Mouse (Mus musculus) neural tube, embryonic 13.5 days (tissue): ENCODE results near the gene Htt. TPM values are rescaled to one million over a fixed set of nuclear protein-coding genes. Genes with fewer than 3 reads are reported as not detected.

ENCODE experiments used
- ATAC-seq: fragments of 200-750 bp; cut with Nextera tagmentation; 2 replicates; pipeline ENCODE4 v1.8.0; 2017; ENCODE audit warnings: low read depth, mild to moderate bottlenecking, moderate TSS enrichment, moderate library complexity
- H3K27ac ChIP-seq: fragments of 300-500 bp; sonication (generic); replicated peaks from 2 replicates; pipeline ENCODE4 v1.5.1; 2015; ENCODE audit warnings: moderate library complexity, mild to moderate bottlenecking, inconsistent platforms
- H3K27me3 ChIP-seq: fragments of 300-500 bp; sonication (generic); 2 replicates; pipeline ENCODE4 v1.6.1; 2015; ENCODE audit warnings: mild to moderate bottlenecking, inconsistent platforms
- H3K36me3 ChIP-seq: fragments of 300-500 bp; sonication (generic); 2 replicates; pipeline ENCODE4 v1.6.1; 2015; ENCODE audit warnings: mild to moderate bottlenecking, inconsistent platforms
- H3K4me1 ChIP-seq: fragments of 300-500 bp; sonication (generic); replicated peaks from 2 replicates; pipeline ENCODE4 v1.6.1; 2015; ENCODE audit warnings: inconsistent platforms
- H3K4me2 ChIP-seq: fragments of 300-500 bp; sonication (generic); 2 replicates; pipeline ENCODE4 v1.6.1; 2015; ENCODE audit warnings: inconsistent platforms, mild to moderate bottlenecking, moderate library complexity
- H3K4me3 ChIP-seq: fragments of 300-500 bp; sonication (generic); 2 replicates; pipeline ENCODE4 v1.5.1; 2015; ENCODE audit warnings: mild to moderate bottlenecking, inconsistent platforms
- H3K9ac ChIP-seq: fragments of 300-500 bp; sonication (generic); 2 replicates; pipeline ENCODE4 v1.6.1; 2015; ENCODE audit warnings: moderate library complexity, mild to moderate bottlenecking, inconsistent platforms
- H3K9me3 ChIP-seq: fragments of 300-500 bp; sonication (generic); 2 replicates; pipeline ENCODE4 v1.6.1; 2016; ENCODE audit warnings: inconsistent platforms
- WGBS: fragments of 180-500 bp; shearing (Covaris S2); methylation state at CpG from one replicate; pipeline ENCODE4 v1.1.7; 2015; 5-methylcytosine and 5-hydroxymethylcytosine counted together
- polyA plus RNA-seq: library from polyadenylated mRNA; unstranded; fragments of >200 nt; fragmentation: Nextera tagmentation; extraction: Ambion mirVana; gene quantifications from 2 replicates; pipeline ENCODE4 v1.2.1, GENCODE M21; 2015

Htt gene
- polyA plus RNA-seq, 1 experiment from 2014 or later = 12.8 TPM

DNA sequence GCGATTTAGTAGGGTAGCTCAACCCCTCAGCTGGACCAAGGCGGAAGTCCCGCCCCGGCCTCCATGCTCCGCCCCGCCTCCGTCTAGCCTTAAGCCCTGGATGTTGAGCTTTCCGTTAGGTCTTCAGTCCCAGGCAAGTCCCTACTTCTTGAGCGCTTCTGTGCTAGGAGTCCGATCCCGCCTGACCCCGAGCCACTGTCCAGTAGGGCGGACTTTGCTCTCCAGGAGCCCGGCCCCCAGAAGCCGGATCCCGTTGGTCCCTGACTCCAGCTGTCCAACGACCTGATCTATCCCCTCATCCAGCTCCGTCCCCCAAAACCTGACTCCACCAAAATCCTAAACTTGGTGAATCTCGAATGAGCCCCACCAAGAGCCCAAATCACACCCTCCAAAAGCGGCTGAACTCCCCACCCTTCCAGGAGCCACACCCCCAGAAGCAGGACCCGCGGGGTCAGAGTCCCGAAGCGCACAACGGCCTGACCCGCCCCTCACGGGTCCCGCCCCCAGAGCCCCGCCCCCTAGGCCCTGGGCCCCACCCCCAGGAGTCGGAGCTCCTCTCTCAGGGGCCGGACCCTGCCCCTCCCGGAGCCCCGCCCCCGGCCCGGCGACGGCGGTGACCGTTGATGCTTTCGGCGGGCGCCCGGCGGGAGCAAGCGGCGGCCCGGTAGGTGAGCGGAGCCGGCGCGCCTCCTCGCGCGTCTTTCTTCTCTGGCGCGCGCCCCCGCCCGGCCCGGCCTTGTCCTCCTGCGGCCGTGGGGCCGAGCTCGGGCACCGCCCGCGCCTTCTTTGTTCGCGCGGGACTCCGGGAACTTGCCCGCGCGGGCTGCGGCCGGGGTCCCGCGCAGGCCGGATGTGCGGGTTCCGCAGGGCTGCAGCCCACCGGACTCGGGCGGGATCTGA, 187.6 kb downstream of the Htt start, which contains the start of gene Rgs12:
Gene Rgs12, plus strand, starts transcription at position 585 of the 900 bp plus-strand sequence.
- H3K9me3 ChIP-seq = peaks cover 4% of the 10 kb centered on the region; the same call in 1 of the 2 replicates
- peaks cover 13% of the 10 kb centered on the region for H3K36me3 ChIP-seq
- under 1% methylated on average over 80 of the region's 84 CpGs for WGBS
- peaks cover 37% of the 10 kb centered on the region for H3K4me1 ChIP-seq
- peak; percentile 93 for ATAC-seq
- H3K4me2 ChIP-seq = peak within 1 kb of the TSS; percentile 77
- H3K4me3 ChIP-seq = peak within 1 kb of the TSS; percentile 89
- no peaks in the 10 kb centered on the region for H3K27me3 ChIP-seq
- peak within 1 kb of the TSS; percentile 98 for H3K9ac ChIP-seq
- H3K27ac ChIP-seq = peak within 1 kb of the TSS; percentile 93

DNA sequence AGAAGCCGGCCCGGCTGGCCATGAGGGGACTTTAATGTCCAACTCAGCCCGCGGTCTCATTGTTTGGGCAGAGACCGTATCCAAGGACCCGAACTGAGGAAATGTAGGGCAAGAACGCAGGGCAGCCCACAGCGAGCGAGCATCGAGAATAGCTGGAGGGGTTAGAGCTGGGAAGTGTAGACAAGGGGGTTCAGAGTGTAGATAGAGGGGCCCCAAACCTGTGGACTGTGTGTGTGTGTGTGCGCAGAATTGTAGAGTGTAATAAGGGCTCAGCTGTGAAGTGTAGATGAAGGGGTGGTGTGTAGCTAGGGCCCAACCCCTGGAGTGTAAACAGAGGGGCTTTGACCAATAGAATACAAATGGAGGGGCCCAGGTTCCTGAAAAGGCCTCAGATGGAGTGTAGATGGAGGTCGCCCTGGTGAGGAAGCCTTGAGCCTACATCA, 188.2 kb downstream of the Htt start:
- Histone ChIP-seq H3K9ac (peak overlapping the region; percentile 98), H3K4me2 (peak overlapping the region; percentile 77), H3K27ac (peak overlapping the region; percentile 93), H3K27me3 (no peaks in the 10 kb centered on the region), H3K9me3 (peaks cover 4% of the 10 kb centered on the region; the same call in 1 of the 2 replicates), H3K36me3 (peaks cover 13% of the 10 kb centered on the region), H3K4me3 (peak overlapping the region; percentile 89), H3K4me1 (peaks cover 42% of the 10 kb centered on the region)
- peak; percentile 65 for ATAC-seq
- under 1% methylated on average over 12 of the region's 12 CpGs for WGBS

DNA sequence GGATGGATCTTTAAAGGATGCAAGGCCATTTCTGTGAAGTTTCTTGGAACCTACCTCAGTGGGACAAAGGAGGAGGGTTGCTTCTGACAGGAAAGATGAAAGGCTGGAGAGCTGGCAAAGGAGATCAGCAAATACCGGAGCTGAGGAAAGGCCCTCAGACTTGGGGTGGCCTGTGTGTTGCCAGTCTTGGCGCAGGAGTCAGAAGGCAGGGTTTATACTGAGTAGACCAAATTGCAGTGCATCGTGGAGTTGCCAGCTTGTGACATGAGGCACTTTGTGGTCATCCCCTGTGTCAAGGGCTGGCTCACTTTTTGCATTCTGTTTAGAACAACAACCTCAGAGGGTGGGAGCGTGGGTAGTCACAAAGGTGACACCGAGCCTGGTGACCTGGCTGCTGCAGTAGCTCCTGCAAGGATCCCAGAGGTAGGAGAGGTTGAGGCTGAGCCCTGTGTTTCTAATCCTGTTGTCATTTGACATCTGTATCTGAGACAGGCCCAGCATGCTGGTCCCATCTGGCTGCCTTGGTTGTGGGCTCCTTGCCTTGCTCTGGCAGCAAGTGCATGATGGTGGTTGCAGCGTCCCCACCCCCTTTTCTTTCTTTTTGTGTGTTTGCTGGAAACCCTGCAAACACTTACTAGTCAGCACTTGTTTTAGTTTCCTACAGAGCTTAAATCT, 189.1 kb downstream of the Htt start:
- Histone ChIP-seq H3K27me3 (no peaks in the 10 kb centered on the region), H3K4me1 (peaks cover 42% of the 10 kb centered on the region), H3K9ac (peak overlapping the region; percentile 98), H3K9me3 (peaks cover 4% of the 10 kb centered on the region; the same call in 1 of the 2 replicates), H3K36me3 (peaks cover 13% of the 10 kb centered on the region), H3K4me2 (peak overlapping the region; percentile 77), H3K27ac (peak overlapping the region; percentile 93), H3K4me3 (peak overlapping the region; percentile 89)
- ATAC-seq = no peak
- WGBS = 72% methylated on average over 6 of the region's 6 CpGs

DNA sequence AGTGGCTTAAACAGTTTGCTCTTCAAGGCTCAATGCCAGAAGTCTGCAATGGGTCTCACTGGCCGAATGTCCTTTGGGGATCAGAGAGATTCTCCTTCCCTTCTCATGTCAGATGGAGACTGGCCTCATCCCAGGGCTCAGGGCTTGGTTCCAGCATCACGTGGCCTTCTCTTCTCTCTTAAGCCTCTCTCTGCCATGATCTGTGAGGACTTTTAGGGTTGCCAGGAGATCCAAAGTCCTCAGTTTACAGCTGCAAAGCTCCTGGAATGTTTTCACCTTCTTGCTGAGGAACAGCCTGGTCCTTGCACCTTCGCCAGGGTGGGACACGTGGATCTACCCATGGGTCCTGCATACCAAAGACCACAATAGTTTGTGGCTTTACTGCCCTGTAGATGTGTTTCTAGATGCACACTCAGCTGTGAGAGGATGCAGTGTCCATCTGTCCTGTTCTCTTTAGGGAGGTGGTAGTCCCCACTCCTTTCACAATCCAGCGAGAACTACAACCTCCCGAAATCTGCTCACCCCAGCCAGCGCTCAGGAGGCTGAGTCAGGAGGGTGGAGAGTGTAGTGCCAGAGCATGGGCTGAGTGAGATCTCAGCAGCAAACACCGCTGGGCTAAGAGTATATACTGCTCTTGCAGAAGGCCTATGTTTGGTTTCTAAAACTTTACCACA, 189.8 kb downstream of the Htt start:
- no peaks in the 10 kb centered on the region for H3K27me3 ChIP-seq
- H3K9me3 ChIP-seq = peaks cover 4% of the 10 kb centered on the region; the same call in 1 of the 2 replicates
- H3K36me3 ChIP-seq = peaks cover 13% of the 10 kb centered on the region
- peak overlapping the region; percentile 77 for H3K4me2 ChIP-seq
- WGBS = 91% methylated on average over 8 of the region's 8 CpGs
- ATAC-seq = no peak
- H3K4me3 ChIP-seq = peak overlapping the region; percentile 89
- H3K27ac ChIP-seq = peak overlapping the region; percentile 93
- H3K4me1 ChIP-seq = peaks cover 49% of the 10 kb centered on the region
- peak overlapping the region; percentile 98 for H3K9ac ChIP-seq

DNA sequence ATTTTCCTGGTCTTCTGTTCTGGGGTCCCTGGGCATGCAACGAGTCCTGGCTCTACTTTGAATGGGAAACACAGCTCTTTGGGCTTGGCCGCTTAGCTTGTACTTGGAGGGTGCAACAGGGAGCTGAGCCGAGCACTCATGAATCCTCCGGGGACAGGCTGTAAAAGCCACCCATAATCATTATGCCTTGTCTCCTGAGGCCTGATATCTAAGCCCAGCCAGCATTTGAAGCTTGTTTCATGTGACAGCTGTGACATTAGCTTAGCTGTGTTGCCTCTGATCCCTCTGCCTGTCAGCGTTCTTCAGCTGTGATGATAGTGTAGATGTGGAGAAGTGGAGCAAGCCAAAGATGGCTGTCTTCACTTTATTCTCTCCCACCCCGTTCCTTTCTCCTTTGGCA, 193.0 kb downstream of the Htt start:
- Histone ChIP-seq H3K9ac (no peak overlapping the region), H3K9me3 (peaks cover 4% of the 10 kb centered on the region; the same call in 1 of the 2 replicates), H3K4me2 (no peak overlapping the region), H3K4me1 (peaks cover 71% of the 10 kb centered on the region), H3K27me3 (no peaks in the 10 kb centered on the region), H3K36me3 (peaks cover 13% of the 10 kb centered on the region), H3K4me3 (no peak overlapping the region), H3K27ac (peak overlapping the region; percentile 67)
- ATAC-seq = no peak
- 64% methylated on average over 6 of the region's 6 CpGs for WGBS

DNA sequence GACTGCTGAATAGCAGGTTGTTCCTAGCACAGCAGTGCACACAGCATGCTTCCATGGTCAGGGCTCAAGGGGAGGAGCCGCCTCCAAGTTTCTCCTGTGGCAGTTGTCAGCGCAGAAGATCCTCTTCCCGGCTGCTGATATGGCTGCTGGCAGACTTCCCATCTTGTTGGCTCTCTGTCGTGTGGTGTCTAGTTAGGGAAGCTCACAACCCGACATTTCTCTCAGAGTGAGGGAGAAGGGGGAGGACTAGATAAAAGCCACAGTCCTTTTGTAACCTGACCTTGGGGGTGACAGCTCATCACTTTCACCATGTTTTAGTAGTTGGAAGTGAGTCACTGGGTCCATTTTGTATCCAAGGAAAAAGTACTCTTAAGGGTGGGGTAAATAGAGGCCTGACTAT, 194.1 kb downstream of the Htt start:
- H3K4me1 ChIP-seq = peaks cover 64% of the 10 kb centered on the region
- ATAC-seq = no peak
- 66% methylated on average over 5 of the region's 5 CpGs for WGBS

DNA sequence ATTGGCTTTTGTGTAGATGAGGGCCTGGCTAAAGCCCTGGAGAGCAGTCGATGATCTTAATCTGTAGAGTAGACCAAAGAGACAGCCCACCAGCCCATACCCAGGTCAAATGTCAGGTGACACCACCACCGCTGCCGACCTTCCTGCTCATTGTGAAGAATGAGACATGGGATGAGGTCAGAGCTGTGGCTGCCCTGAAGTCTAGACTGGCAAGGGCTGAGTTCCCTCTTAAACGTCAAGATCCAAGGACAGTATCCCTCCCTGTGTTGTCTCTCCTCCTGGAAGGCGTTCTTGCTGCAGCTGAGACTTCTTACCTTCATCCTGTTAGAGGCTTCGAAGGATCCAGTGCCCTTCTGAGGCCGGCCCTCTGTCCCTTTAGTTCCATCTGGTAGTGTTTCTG, 194.6 kb downstream of the Htt start:
- no peak overlapping the region for H3K4me2 ChIP-seq
- peaks cover 59% of the 10 kb centered on the region for H3K4me1 ChIP-seq
- 87% methylated on average over 7 of the region's 7 CpGs for WGBS
- no peaks in the 10 kb centered on the region for H3K27me3 ChIP-seq
- H3K9me3 ChIP-seq = peaks cover 4% of the 10 kb centered on the region; the same call in 1 of the 2 replicates
- no peak overlapping the region for H3K27ac ChIP-seq
- H3K9ac ChIP-seq = no peak overlapping the region
- no peak for ATAC-seq
- H3K4me3 ChIP-seq = no peak overlapping the region
- H3K36me3 ChIP-seq = peaks cover 13% of the 10 kb centered on the region

More for the DNA sequence above, 194.1 kb downstream of the Htt start:
- H3K4me3 ChIP-seq = no peak overlapping the region
- H3K27me3 ChIP-seq = no peaks in the 10 kb centered on the region
- H3K36me3 ChIP-seq = peaks cover 13% of the 10 kb centered on the region
- H3K9ac ChIP-seq = no peak overlapping the region
- H3K4me2 ChIP-seq = no peak overlapping the region
- no peak overlapping the region for H3K27ac ChIP-seq
- peaks cover 4% of the 10 kb centered on the region; the same call in 1 of the 2 replicates for H3K9me3 ChIP-seq

DNA sequence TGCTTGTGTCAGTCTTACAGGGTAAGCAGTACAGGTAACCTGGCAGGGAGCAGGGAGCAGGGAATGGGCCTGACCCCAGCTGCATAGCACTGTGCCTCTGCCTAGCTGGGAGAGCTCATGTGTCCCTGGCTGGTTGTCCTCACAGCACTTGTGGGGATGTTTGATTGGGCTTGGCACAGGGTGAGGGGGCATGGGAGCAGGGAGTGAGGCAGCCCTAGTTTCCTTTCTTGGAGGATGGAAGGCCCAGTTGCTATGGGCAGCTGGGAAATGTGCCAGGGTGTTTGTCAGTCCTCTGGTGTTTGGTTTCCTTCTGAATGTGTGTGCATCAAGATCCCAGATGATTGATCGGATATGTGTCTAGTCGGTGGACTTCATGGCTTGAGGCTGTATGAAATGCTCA, 195.5 kb downstream of the Htt start:
- no peak overlapping the region for H3K4me3 ChIP-seq
- ATAC-seq = peak; percentile 54
- H3K4me2 ChIP-seq = no peak overlapping the region
- H3K27ac ChIP-seq = peak overlapping the region; percentile 62
- peaks cover 8% of the 10 kb centered on the region; the same call in 1 of the 2 replicates for H3K36me3 ChIP-seq
- H3K27me3 ChIP-seq = no peaks in the 10 kb centered on the region
- peaks cover 55% of the 10 kb centered on the region for H3K4me1 ChIP-seq
- 68% methylated on average over 2 of the region's 2 CpGs for WGBS
- peaks cover 4% of the 10 kb centered on the region; the same call in 1 of the 2 replicates for H3K9me3 ChIP-seq
- no peak overlapping the region for H3K9ac ChIP-seq

DNA sequence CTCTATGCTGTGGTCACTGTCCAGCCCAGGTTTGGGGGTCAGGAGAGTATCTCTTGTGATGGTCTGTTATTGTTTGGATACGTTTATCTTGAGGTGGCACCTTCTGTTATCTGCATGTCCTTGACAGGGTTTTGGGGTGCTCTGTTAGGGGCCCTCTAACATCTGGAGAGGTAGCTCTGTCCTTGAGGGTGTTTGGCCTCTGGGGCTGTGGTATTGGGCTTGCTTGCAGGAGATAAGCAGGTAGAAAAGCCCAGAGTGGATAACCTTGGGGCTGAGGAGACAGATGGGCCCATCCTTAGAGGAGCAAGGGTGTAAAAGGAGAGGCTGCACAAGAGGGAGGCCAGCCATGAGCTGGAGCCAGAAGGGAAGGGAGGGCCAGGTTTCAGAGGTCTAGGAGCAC, 198.5 kb downstream of the Htt start:
- H3K27me3 ChIP-seq = no peaks in the 10 kb centered on the region
- peaks cover 45% of the 10 kb centered on the region for H3K4me1 ChIP-seq
- no peak overlapping the region for H3K27ac ChIP-seq
- no peaks in the 10 kb centered on the region for H3K9me3 ChIP-seq
- peaks cover 9% of the 10 kb centered on the region for H3K36me3 ChIP-seq
- 97% methylated on average over 1 of the region's 1 CpGs for WGBS
- H3K9ac ChIP-seq = no peak overlapping the region
- no peak overlapping the region for H3K4me2 ChIP-seq
- ATAC-seq = no peak
- H3K4me3 ChIP-seq = no peak overlapping the region
